Mouse (Mus musculus) thymus, postnatal 14 days (tissue): Measurements from ENCODE around the gene Gm16513.
"Not testable (repeated sequence)": the region's sequence is repeated elsewhere in the genome, so short reads cannot be mapped to it uniquely, and the experiment has no call there.

Source experiments
- DNase-seq: peaks from one replicate; pipeline ENCODE4 v3.0.0; 2021

The Gm16513 gene

DNA sequence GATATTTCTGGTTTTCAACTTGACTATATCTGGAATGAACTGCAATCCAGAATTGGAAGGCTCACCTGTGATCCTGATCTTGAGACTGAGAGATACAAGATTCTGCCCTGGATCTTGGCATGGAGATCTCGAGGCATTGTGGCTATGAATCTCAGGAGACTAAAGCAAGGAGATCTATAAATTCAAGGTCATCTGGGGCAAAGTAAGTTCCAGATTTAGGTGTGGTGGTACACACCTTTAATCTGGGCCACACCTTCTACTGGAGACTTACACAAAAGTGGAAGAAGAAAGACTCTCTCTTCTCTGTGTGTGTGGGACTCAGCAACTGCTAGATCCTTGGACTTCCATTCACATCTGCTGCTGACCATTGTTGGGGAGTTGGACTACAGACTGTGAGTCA lies at the start of gene Gm16513:
Gm16513 (plus strand) TSS at position 301 of the 400 bp plus-strand sequence.
- DNase-seq = not testable (repeated sequence)
